Mouse (Mus musculus) CH12.LX (cell line): Measurements from ENCODE around the gene Hspb11.

Experiments
- BHLHE40 ChIP-seq: IDR thresholded peaks from 2 replicates; pipeline ENCODE4 v1.6.1; 2011; ENCODE audit warnings: mild to moderate bottlenecking, low read depth, low read length, improper control_type of control experiment
- CTCF ChIP-seq, 2 experiments: IDR thresholded peaks in 1 of 2; conservative IDR thresholded peaks in 1 of 2; 2 replicates each; pipeline ENCODE4 v1.5.1; 2011 to 2012; ENCODE audit warnings: low read depth in 2 of 2, low read length in 2 of 2, improper control_type of control experiment in 1 of 2, inconsistent platforms in 1 of 2, mild to moderate bottlenecking in 1 of 2, moderate library complexity in 1 of 2
- E2F4 ChIP-seq: IDR thresholded peaks from 2 replicates; pipeline ENCODE4 v1.6.1; 2011; ENCODE audit warnings: low read depth, low read length, improper control_type of control experiment; ENCODE audit not compliant: insufficient replicate concordance
- HCFC1 ChIP-seq: IDR thresholded peaks from 2 replicates; pipeline ENCODE4 v1.6.1; 2012; ENCODE audit warnings: low read depth, mild to moderate bottlenecking, inconsistent platforms, low read length, improper control_type of control experiment
- JUND ChIP-seq: conservative IDR thresholded peaks from 2 replicates; pipeline ENCODE4 v1.6.1; 2011; ENCODE audit warnings: low read depth, low read length, improper control_type of control experiment
- MXI1 ChIP-seq: IDR thresholded peaks from 2 replicates; pipeline ENCODE4 v1.6.1; 2011; ENCODE audit warnings: mild to moderate bottlenecking, low read depth, low read length, improper control_type of control experiment
- POLR2A ChIP-seq: IDR thresholded peaks from 2 replicates; pipeline ENCODE4 v1.6.1; 2011; ENCODE audit warnings: low read depth, mild to moderate bottlenecking, improper control_type of control experiment, low read length
- RCOR1 ChIP-seq: conservative IDR thresholded peaks from 2 replicates; pipeline ENCODE4 v1.6.1; 2012; ENCODE audit warnings: low read depth, mild to moderate bottlenecking, inconsistent platforms, low read length, improper control_type of control experiment
- ZKSCAN1 ChIP-seq: IDR thresholded peaks from 2 replicates; pipeline ENCODE4 v1.6.1; 2012; ENCODE audit warnings: low read depth, inconsistent platforms, low read length, improper control_type of control experiment, borderline replicate concordance

- TF ChIP-seq POLR2A (no peak), E2F4 (no peak), ZKSCAN1 (no peak), HCFC1 (no peak), RCOR1 (no peak), JUND (no peak), MXI1 (no peak), BHLHE40 (no peak), CTCF (conservative IDR thresholded peaks at IDR 0.05 in 1 of 2, IDR thresholded peaks at IDR 0.05 in 1 of 2; ENCODE audit: low read depth in 2 of 2, low read length in 2 of 2) (no peak)
Measured at GRCm38 (mm10) chr4:107285446-107286200, 32.2 kb downstream of the Hspb11 start.
